Mouse (Mus musculus) spleen, postnatal 10 days (tissue): ENCODE data around the gene Slc25a3.

Experiments used
- DNase-seq, 2 experiments: peaks; one replicate each; pipeline ENCODE4 v3.0.0; 2021 to 2022; ENCODE audit warnings: low spot score in 2 of 2

Gene Slc25a3

DNA sequence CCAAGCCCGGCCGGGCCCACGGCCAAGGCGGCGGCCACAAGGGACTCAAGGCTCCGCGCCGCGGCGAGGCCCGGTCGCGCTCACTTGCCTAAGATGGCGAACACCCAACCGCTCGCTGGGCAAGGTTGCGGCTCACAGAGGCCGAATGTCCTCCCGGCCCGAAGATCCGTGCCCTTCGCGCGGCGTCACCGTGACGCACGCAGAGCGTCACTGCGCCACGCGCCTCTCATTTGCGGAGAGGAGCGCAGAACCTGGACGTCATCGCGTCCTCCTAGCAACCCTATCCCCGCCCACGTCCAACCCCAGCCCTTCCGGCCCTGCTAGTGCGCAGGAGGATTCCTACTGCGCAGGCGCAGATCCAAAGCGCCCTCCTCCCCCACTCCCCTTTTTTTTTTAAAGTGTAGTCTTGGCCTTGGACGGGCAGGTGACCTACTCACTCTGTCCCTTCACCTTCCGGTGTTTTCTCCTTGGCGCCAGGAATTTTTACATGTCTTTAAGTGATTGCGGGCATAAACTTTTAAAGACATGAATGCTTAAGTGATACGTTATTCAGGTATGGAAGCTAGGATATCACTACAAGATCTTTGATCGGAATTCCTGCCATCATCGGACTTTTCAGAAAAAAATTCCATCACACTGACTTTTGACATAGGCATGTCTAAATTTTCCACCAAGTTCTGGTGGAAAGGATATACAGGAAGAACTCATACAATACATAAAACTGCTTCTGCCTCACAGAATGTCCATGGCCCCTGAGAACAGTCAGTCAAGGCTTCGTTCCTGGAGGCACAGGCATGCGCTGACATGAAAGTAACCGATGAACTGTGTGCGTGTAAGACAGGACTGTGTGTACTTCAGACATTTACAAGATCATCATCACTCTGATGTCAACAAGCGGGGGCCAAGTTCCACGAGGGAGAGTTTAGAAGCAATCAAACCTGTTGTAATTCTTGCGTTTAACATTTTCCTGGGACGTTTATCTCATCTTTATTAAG, at the start of gene Slc25a3:
Slc25a3 (minus strand) TSS at position 232 of the 995 bp plus-strand sequence.
- peak; percentile 97 to 100 for DNase-seq

DNA sequence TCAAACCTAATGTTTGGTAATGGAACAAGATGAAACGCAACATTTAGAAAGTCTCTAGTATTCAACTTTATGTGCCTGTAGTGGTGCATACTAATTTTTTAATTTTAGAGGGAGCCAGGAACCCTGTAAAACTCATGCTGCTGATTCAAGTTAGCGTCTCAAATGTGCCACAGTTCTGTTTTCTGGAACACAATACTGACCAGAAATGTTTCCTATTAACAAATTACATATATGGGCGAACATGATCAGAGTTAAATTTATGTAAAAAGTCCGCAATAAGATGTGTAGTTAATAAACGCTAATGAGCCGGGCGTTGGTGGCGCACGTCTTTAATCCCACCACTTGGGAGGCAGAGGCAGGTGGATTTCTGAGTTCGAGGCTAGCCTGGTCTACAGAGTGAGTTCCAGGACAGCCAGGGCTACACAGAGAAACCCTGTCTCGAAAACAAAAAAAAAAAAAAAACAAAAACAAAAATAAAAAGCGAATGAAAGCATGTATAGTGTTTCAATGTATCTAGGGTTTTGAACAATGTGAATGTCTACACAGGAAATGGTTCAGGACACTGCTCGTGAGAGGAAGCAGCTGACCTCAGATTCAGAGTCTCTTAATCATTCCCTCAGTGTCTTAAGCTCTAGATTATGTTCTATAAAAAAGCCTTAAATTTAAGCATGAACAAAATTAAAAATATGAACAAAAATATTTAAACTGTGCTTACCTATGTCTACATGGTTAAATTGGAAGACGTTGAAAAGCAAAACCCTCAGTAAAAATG, 48.7 kb upstream of the Slc25a3 start:
- no peak for DNase-seq

DNA sequence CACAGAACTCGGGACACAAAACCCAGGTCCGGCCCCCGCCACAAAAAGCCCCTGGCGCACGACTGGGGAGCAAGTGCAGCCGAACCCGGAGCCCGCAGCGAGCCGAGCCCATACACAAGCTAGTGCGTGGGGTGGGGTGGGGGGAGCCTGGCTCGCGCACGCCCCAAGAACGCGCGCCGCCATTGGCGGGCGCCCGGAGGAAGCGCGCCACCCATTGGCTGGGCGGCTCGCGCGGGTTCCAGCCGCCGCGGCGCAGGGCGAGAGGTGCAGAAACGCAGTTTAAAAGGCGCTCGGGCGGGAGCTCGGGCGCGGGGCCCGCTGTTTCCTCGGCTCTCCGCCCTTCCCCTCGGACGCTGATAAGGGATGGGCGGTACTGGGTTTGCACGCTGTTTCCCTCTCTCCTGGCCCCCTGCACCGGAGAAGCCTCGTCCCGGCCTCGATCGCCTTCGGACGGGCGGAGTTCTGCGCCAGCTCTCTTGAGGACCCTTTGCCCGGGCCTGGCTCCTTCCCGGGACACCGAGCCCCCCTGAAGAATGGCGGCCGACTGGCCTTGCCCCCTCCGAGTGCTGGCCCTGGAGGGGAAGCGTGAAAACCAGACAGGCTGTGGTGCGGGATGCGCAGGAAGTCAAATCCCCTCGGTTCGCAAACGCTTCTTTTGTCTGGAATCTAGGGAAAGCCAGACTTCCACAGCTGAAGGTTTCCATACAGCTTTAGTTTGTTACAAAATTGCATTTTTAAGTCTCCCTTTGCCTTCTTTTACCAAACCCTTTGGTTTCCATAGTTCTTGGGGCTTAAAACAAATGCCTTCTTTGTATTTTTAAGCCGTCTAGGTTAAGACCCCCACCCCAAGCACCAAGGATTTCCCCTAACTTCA, 47.8 kb upstream of the Slc25a3 start:
- DNase-seq, result peak; percentile 93

DNA sequence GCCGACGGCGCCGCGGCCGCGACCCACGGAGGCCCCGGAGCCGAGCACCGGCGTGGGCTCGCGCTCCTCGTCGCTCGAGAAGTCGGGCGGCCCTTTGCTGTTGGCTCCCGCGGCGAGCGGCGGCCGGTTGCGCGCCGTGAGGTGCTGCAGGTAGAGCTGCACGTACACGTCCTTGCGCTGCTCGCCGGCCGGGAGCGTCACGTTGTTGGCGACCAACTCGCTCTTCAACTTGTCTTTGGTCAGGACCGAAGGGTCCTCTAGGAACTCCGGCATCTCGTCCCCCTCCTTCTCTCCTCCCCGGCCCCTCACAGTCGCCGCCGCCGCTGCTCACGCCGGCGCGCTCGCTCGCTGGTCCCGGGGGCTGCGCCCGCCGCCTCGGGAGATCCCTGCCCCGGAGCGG, 47.2 kb upstream of the Slc25a3 start:
- peak in 1 of 2 experiments; percentile 70 for DNase-seq

DNA sequence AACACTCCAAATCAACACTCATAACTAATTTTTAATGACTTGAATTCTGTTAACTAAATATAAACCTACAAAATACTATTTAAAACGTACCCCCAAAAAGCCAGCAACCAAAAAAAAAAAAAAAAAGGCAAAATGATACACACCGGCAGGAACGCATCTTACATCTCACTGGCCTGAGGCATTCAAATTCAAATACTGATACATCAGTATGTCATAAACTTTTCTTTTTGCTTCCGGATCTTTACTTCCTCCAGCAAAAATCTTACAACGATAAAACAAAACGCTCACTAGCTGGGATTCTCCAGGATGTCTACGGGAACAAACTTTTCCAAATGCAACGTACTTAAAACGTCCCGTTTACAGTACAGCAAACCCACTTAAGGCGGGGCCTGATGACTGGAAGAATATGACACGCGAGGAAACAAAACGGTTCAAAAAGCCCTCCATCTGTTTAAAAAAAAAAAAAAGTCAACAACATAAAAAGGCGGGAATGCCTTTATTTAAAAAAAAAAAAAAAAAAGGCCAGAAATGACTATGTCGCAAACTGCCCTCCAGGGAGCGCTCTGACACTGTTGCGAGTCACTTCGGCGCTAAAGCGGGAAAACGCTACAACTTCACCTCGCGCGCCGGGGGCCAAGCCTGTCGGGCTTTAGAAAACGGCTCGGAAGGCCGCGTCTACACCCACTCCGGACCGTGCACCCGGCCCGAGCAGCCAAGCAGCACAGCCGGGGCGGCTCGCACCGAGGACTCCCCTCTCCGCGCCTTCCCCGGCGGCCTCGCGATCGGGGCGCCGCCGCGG, 46.5 kb upstream of the Slc25a3 start:
- DNase-seq, result peak; percentile 86 to 93

DNA sequence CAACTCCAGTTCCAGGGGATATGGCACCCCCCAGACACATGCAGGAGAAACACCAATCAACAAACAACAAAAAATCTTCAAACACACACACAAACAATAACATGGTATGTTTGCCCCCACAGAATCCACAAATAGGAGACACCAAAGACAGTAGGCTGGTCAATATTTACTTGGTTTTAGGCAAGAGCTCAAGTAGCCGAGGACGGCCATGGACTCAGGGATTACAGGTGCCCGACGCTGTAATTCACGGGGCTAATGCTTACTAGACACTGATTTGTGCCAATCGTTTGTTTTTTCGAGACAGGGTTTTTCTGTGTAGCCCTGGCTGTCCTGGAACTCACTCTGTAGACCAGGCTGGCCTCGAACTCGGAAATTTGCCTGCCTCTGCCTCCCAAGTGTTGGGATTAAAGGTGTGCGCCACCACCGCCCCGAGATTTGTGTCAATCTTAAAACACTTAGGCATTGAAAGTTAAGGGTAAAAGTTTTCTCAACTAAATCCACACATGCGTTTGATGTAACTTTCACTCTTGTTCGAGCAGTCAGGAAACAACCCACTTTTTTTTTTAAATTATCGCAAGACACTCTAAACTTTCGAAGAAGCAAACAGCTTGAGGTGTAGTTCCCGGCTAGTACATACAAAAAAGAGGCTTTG, 45.7 kb upstream of the Slc25a3 start:
- DNase-seq, result peak in 1 of 2 experiments; percentile 39

DNA sequence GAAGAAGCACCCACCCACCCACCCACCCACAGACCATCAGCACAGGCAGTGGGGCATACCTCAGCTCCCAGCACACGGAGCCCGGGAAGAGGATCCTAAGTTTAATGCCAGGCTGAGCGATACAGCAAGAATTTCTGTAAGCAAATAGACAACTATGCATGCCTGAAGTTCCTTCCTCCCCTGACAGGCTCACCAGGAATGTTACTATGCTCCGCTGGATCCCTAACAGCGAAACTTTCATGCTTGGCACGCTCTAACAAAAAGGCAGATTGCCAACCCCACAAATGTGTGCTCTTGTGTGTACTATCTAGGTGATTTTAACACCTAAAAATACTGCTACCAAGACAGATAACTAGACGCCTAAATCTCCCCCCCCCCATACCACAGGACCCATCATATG, 43.5 kb upstream of the Slc25a3 start:
- DNase-seq, result no peak

DNA sequence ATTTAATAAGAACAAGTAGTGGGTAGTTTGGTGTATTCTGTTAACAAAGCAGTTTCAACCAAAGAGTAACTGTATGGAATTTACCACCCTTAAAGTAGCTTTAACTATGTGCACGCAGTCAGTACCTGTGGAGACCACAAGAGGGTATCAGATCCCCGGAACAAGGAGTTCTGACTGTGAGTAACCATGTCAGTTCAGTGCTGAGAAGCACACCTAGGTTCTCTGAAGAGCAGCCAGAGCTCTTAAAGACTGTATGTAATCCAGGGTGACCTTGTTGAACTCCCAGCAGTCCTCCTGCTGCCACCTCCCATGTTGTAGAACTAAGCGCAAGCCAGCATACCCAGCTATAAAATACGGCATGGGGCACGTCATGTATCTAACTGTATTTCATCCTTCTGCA, 43.0 kb upstream of the Slc25a3 start:
- DNase-seq, result peak in 1 of 2 experiments; percentile 82

DNA sequence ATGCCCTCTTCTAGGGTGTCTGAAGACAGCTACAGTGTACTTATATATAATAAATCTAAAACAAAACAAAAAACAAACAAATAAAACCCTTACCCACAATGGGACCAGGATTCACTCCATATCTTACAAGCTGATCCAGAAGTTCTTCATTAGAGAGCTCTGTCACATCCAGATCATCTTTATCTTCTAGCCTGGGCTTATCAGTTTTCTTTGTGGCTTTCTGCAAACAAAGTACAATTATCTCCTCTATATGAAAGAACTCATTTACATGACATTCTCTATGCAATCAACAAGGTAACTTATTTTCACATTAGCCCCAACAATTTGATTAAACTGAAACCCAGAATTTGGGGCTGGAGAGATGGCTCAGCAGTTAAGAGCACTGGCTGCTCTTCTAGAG, 42.0 kb upstream of the Slc25a3 start:
- no peak for DNase-seq

DNA sequence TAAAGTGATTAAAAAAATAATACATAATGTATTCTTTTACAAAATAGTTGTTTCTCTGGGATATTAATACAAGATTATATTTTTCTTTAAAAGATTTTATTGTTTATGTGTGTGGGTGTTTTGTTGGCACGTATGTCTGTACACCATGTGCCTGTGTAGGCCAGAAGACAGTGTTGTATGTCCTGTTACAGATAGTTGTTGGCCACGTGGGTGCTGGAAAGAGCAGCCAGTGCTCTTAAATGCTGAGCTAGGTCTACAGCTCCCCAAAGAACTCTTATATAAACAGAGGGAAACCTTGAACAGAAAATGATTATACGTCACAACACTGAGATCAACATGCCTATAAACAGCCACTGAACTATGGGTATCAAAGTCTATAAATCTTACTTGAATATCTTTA, 40.6 kb upstream of the Slc25a3 start:
- no peak for DNase-seq

DNA sequence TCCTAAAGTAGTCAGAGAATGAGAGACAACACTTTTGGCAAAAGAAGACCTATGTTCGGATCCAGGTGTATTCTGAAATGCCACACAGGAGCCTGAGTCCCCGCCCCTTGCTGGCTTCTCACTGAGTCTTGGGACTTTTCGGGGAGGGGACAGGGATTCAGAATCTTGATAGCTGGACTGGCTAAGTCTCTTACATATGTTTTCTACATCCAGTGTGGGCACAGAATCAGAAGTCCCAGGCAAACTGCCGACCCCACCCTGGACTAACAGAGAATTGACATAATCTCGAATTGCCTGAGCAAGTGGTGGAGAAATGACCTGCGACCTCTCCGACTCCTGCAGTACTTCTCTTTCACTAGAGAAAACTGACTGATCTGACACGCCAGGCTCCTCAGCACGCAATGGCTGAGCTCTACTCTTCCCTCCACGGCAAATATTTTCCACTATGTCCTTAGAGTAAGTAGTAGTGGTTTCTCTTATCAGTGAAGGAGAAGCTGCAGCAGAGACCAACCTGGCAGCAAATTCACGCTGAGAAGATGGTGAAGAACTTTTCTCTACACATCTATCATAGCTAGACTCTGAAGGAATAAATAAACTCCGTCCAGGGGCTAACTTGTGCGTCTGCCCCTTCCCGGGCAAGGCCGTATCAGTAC, 38.8 kb upstream of the Slc25a3 start:
- DNase-seq, result no peak

DNA sequence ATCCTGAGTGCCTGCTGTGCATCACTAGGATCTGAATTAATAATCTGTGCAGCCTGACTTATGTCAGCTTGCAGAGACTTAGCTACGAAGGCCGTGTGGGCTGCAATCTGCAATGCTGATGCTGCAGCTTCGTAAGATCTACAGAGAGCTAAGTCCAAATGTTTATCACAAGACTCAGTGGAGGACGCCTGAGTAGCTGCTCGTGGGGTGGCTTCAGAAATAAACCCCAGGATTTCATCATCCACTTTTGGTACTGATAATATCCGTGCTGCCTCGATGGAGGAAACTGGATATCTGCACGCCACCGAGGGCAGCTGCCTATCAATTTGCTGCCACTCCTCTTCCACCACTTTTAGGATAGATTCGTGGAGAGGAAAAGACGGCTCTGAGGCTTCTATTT, 38.2 kb upstream of the Slc25a3 start:
- DNase-seq, result no peak

DNA sequence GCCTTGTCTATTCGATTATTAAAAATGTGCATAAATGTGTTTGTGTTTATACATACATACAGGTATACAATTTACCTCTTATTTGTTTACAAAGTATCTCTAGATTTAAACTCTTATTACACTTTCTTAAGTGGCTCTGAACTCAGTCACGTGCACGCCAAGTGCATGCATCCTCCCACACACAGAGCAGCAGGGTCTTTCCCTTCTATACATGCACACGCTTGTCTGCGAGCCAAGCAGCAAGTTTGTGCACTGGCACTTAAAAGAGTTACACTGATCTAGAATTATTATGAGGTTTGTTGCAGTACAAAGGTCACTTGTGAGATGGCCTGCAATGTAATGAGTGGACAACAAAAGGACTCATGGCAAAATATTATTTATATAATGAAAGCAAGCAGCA, 37.1 kb upstream of the Slc25a3 start:
- no peak for DNase-seq

DNA sequence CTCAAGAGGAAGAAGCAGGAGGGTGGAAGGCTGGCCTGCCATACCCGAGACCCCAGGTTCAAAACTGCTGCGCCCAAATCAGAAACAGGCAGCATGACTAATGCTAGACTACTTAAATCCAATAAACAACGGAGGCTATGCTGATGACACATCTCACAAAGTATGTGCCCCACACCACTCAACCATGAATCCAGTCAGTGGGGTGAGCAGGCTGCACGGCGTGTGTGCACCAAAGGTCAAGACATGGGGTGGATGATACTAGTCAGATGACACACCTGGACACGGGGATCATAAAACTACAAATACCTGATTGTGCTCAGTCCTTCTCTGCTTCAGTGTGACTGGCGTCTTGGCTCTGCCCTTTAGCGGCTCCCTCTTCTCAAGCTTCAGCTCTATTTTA, 34.6 kb upstream of the Slc25a3 start:
- DNase-seq, result no peak

DNA sequence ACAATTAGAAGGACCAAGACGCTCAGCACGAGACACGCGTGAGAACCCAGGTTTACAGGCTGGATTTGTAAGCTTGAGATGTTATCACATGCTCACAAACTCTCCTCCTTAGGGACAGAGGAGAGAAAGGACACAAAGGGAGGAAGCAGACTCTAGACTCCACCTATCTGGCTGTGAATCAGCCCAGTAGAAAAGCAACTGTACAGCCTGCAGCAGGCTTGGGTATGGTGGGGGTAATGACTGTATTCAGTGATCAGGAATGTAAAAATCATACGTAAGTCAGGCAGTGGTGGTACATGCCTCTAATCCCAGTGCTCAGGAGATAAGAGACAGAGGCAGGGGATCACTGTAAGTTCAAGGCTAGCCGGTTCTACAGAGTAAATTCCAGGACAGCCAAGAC, 32.5 kb upstream of the Slc25a3 start:
- no peak for DNase-seq

DNA sequence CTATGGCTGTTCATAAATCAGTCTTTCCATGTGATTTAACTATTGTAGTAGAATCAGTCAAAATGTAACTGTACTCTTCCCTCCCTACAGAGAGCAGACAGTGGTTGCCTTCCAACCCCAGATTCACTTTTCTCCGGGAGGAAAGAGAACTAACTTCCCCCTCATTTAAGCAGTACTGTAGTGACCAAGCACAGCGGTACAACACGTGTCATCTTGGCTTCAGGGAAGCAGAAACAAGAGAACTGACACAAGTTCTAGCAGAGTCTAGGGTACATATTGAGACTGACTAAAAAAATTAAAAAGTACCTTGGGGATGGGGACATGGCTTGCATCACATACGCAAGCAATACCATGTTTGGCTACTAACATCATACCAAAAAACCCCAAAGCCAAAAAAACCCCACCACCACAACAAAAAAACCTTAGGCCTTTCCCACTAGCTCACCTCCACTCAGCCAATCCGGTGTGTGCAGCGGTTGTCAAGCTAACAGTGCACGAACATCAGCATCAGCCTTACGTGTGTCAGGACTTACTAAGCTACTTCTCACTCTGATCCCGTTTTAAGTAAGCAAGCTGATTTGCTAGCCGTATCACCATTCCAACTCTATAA, 30.1 kb upstream of the Slc25a3 start:
- no peak for DNase-seq

DNA sequence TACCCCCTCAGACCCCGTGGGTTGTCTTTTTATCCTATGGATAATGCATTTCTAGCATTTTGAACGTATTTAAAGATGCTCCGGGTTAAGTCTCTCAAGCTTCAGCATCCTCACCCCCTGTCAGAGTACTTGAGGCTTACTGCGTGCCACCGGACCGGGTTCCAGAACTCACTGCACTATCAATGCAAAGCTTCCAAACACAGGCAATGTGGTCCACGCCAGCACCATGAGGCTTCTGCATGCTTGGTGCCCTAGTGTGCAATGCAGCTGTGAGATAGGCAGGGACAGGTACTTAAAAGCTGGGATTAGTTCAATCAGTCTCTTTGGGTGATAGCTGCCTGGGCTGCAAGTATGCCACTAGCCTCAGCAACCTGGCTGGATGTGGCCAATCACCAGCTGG, 21.6 kb upstream of the Slc25a3 start:
- DNase-seq, result no peak

DNA sequence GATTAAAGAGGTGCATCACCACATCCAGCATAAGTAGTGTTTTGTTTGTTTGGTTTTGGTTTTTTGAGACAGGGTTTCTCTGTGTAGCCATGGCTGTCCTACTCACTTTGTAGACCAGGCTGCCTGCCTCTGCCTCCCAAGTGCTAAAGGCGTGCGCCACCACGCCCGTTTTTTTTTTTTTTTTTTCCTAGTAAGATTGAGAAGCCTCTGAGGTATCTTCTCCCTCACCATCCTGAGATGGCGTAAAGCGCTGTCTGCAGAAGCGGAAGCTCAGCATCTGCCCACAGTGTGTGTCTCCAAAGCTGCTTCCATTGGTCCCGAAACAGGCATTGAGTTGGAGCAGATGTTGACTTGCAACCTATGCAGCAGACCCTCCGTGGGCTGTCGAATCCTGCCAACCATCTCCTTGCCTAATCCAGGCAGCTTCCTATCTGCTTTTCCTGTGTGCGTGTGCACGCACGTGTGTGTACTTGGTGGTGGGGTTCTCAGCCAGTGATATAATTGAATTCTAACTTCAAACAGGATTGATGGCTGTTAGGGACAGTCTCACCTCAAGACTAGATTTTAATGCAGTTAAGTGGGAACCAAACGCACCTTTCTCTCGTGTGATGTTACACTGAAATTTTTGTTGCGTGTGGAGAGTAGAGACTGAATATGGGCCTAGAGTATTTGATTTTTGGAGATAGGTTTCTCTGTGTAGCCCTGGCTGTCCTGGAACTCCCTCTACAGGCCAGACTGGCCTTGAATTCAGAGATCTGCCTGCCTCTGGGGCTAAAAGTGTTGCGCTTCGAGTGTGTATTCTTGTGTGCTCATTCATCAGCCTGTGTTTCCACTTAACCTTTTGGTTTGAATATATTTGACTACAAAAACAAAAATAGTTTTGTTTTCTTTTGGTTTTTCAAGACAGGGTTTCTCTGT, 19.7 kb upstream of the Slc25a3 start:
- no peak for DNase-seq
